Mouse (Mus musculus): ENCODE measurements around the gene Pkd1l3. TPM values are rescaled to one million over a fixed set of nuclear protein-coding genes. Genes with fewer than 3 reads are reported as not detected.
A peak's percentile ranks its signal among the peaks of the same experiment; 100 is the strongest.

Gene Pkd1l3
- total RNA-seq (2014; fragmentation: Nextera tagmentation) (23.9 and 30.0 TPM in 2 replicates), total RNA-seq (2017) (7.0 and 11.2 TPM in 2 replicates), polyA plus RNA-seq (2012) (2.2 and 3.5 TPM in 2 replicates)

DNA sequence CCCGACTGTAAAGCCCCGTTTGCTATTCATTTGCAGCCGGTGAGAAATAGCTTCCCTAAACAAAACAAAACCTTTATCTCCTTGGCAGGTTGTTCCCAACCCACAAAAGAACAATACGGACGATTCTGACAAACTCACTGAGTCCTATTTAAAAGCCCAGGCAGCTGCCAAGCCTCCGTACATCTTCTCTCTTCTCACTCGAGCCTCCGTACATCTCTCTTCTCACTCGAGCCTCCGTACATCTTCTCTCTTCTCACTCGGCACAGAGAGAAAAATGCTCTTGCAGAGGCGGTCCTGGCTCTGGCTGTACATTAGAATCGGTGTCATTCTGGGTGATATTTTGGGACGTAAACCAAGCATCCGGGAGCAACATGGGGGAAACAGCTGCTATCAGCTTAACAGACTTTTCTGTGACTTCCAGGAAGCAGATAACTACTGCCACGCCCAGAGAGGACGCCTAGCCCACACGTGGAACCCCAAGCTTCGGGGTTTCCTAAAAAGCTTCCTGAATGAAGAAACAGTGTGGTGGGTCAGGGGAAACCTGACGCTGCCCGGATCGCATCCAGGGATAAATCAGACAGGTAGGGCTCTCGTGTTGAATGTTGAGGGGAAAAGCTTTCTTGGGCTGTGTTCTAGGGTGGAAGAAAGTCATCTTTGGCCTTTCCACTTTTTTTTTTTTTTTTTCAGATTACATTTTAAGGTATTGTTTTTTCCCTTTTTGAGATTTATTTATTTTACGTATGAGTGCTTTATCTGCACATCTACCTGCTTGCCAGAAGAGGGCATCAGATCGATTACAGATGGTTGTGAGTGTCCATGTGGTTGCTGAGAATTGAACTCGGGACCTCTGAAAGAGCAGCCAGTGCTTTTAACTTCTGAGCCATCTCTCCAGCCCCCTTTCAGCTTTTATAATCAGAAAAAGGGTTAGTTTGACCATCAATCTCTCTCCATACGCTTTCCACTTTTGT is at the start of gene Pkd1l3:
Pkd1l3 (plus strand) TSS at position 275 of the 968 bp plus-strand sequence.
- DNase-seq (ENCODE audit: low spot score) = peak; percentile 62
- peaks cover 50% of the 10 kb centered on the region for H3K36me3 ChIP-seq (replicated peaks)
- H3K4me1 ChIP-seq (ENCODE audit: insufficient read depth, low read depth, low read length) = peaks cover 43% of the 10 kb centered on the region
- peak; percentile 94 for ATAC-seq (ENCODE audit: extremely low read depth, insufficient number of reproducible peaks, low FRiP score, poor library complexity, severe bottlenecking)
- peak; percentile 32; the same call in 1 of the 2 replicates for TF ChIP-seq TAL1 (conservative IDR thresholded peaks at IDR 0.05; ENCODE audit: low read depth, low read length)
- TF ChIP-seq GATA2 (IDR thresholded peaks at IDR 0.05; ENCODE audit: borderline replicate concordance, low read depth, low read length) = no peak
- H3K4me3 ChIP-seq (ENCODE audit: low read depth, low read length) = peak within 1 kb of the TSS; percentile 70
- no peaks in the 10 kb centered on the region for H3K27me3 ChIP-seq (ENCODE audit: insufficient read depth, low read length)
- H3K9me3 ChIP-seq (replicated peaks) = peaks cover 16% of the 10 kb centered on the region

GRCm38 (mm10) chr8:109564766-109565165 is 49.6 kb upstream of the Pkd1l3 start:
- H3K4me3 ChIP-seq (ENCODE audit: low read depth, low read length) = peak overlapping the region; percentile 86
- no peak for DNase-seq (ENCODE audit: low spot score)
- no peaks in the 10 kb centered on the region for H3K27me3 ChIP-seq (ENCODE audit: insufficient read depth, low read length)
- peaks cover 52% of the 10 kb centered on the region for H3K36me3 ChIP-seq (replicated peaks)
- H3K4me1 ChIP-seq (ENCODE audit: insufficient read depth, low read depth, low read length) = peaks cover 22% of the 10 kb centered on the region
- no peaks in the 10 kb centered on the region for H3K9me3 ChIP-seq (replicated peaks)
- TF ChIP-seq TAL1 (conservative IDR thresholded peaks at IDR 0.05; ENCODE audit: low read depth, low read length) = no peak
- TF ChIP-seq GATA1 (IDR thresholded peaks at IDR 0.05; ENCODE audit: borderline replicate concordance, low read length) = no peak
- no peak for TF ChIP-seq CTCF (IDR thresholded peaks at IDR 0.05; ENCODE audit: low read depth, low read length)
- no peak for TF ChIP-seq GATA2 (IDR thresholded peaks at IDR 0.05; ENCODE audit: borderline replicate concordance, low read depth, low read length)
- no peak for TF ChIP-seq POLR2AphosphoS5 (IDR thresholded peaks at IDR 0.05; ENCODE audit: insufficient replicate concordance, low read depth, low read length)
- no peak for ATAC-seq (ENCODE audit: extremely low read depth, insufficient number of reproducible peaks, low FRiP score, poor library complexity, severe bottlenecking)

- no peaks in the 10 kb centered on the region for H3K27me3 ChIP-seq (ENCODE audit: insufficient read depth, low read length)
- peak; percentile 98 for DNase-seq (ENCODE audit: low spot score)
- no peak for TF ChIP-seq CTCF (IDR thresholded peaks at IDR 0.05; ENCODE audit: low read depth, low read length)
- no peak for TF ChIP-seq TAL1 (conservative IDR thresholded peaks at IDR 0.05; ENCODE audit: low read depth, low read length)
- no peak for TF ChIP-seq GATA2 (IDR thresholded peaks at IDR 0.05; ENCODE audit: borderline replicate concordance, low read depth, low read length)
- TF ChIP-seq POLR2AphosphoS5 (IDR thresholded peaks at IDR 0.05; ENCODE audit: insufficient replicate concordance, low read depth, low read length) = no peak
- TF ChIP-seq GATA1 (IDR thresholded peaks at IDR 0.05; ENCODE audit: borderline replicate concordance, low read length) = no peak
- H3K4me3 ChIP-seq (ENCODE audit: low read depth, low read length) = peak within 1 kb of the TSS; percentile 86
- H3K9me3 ChIP-seq (replicated peaks) = no peaks in the 10 kb centered on the region
- H3K4me1 ChIP-seq (ENCODE audit: insufficient read depth, low read depth, low read length) = peaks cover 22% of the 10 kb centered on the region
- peaks cover 52% of the 10 kb centered on the region for H3K36me3 ChIP-seq (replicated peaks)
- peak; percentile 98 for ATAC-seq (ENCODE audit: extremely low read depth, insufficient number of reproducible peaks, low FRiP score, poor library complexity, severe bottlenecking)
Measured at GRCm38 (mm10) chr8:109565498-109566333, 48.6 kb upstream of the Pkd1l3 start, which contains the start of the genes Dhx38 and Txnl4b. TSS of gene Dhx38 (minus strand) at chr8:109565861. TSS of gene Txnl4b (plus strand) at chr8:109565892.

DNA sequence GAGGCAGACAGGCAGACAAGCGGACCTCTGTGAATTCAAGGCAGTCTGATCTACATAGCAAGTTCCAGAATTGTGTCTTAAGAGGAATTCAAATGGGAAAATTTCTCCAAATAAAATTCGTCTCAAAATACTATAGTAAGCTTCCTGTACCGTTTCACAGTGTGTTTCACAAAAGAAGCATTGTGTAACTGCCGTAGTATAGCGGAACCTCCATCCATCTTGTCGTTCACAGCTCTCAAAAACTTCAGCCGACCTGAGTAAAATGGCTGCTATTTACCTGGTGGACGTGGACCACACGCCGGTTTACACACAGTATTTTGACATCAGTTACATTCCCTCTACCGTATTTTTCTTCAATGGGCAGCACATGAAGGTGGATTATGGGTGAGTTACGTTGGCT is 43.2 kb upstream of the Pkd1l3 start:
- no peak for ATAC-seq (ENCODE audit: extremely low read depth, insufficient number of reproducible peaks, low FRiP score, poor library complexity, severe bottlenecking)
- no peaks in the 10 kb centered on the region; the same call in 1 of the 2 replicates for H3K27me3 ChIP-seq (ENCODE audit: insufficient read depth, low read length)
- TF ChIP-seq GATA2 (IDR thresholded peaks at IDR 0.05; ENCODE audit: borderline replicate concordance, low read depth, low read length) = no peak
- TF ChIP-seq CTCF (IDR thresholded peaks at IDR 0.05; ENCODE audit: low read depth, low read length) = no peak
- TF ChIP-seq GATA1 (IDR thresholded peaks at IDR 0.05; ENCODE audit: borderline replicate concordance, low read length) = no peak
- TF ChIP-seq TAL1 (conservative IDR thresholded peaks at IDR 0.05; ENCODE audit: low read depth, low read length) = no peak
- TF ChIP-seq POLR2AphosphoS5 (IDR thresholded peaks at IDR 0.05; ENCODE audit: insufficient replicate concordance, low read depth, low read length) = no peak
- no peaks in the 10 kb centered on the region for H3K9me3 ChIP-seq (replicated peaks)
- H3K36me3 ChIP-seq (replicated peaks) = peaks cover 70% of the 10 kb centered on the region
- H3K4me3 ChIP-seq (ENCODE audit: low read depth, low read length) = no peak overlapping the region
- no peak for DNase-seq (ENCODE audit: low spot score)
- peaks cover 17% of the 10 kb centered on the region for H3K4me1 ChIP-seq (ENCODE audit: insufficient read depth, low read depth, low read length)

GRCm38 (mm10) chr8:109576311-109576710 is 38.0 kb upstream of the Pkd1l3 start:
- Histone ChIP-seq H3K4me1 (ENCODE audit: insufficient read depth, low read depth, low read length) (peaks cover 3% of the 10 kb centered on the region; the same call in 1 of the 2 replicates), H3K4me3 (ENCODE audit: low read depth, low read length) (no peak overlapping the region), H3K9me3 (replicated peaks) (no peaks in the 10 kb centered on the region), H3K27me3 (ENCODE audit: insufficient read depth, low read length) (no peaks in the 10 kb centered on the region; the same call in 1 of the 2 replicates), H3K36me3 (replicated peaks) (peaks cover 38% of the 10 kb centered on the region)
- TF ChIP-seq TAL1 (conservative IDR thresholded peaks at IDR 0.05; ENCODE audit: low read depth, low read length) (no peak), GATA1 (IDR thresholded peaks at IDR 0.05; ENCODE audit: borderline replicate concordance, low read length) (no peak), POLR2AphosphoS5 (IDR thresholded peaks at IDR 0.05; ENCODE audit: insufficient replicate concordance, low read depth, low read length) (no peak), CTCF (IDR thresholded peaks at IDR 0.05; ENCODE audit: low read depth, low read length) (no peak), GATA2 (IDR thresholded peaks at IDR 0.05; ENCODE audit: borderline replicate concordance, low read depth, low read length) (no peak)
- DNase-seq (ENCODE audit: low spot score) (no peak), ATAC-seq (ENCODE audit: extremely low read depth, insufficient number of reproducible peaks, low FRiP score, poor library complexity, severe bottlenecking) (no peak)

Measured in G1E (cell line).